Mouse (Mus musculus): Measurements from ENCODE around the gene Lmo4.

- TF ChIP-seq CTCF (IDR thresholded peaks at IDR 0.05; ENCODE audit: extremely low read depth, insufficient read depth, low read length) (no peak), POLR2A (IDR thresholded peaks at IDR 0.05; ENCODE audit: extremely low read depth, insufficient read depth, low read length) (no peak)
Observed at GRCm38 (mm10) chr3:144140816-144141215, 64.2 kb downstream of the Lmo4 start.
